Mouse (Mus musculus) CH12.LX (cell line): ENCODE measurements around the gene Myrip. TPM values are rescaled to one million over a fixed set of nuclear protein-coding genes. Genes with fewer than 3 reads are reported as not detected.

ENCODE experiments used
- DNase-seq: peaks from one replicate; pipeline ENCODE4 v3.0.0-alpha.2; 2013; ENCODE audit errors: extremely low read depth
- H3K27ac ChIP-seq: 2 replicates; pipeline ENCODE4 v1.5.1; 2012; ENCODE audit warnings: low read depth, mild to moderate bottlenecking, control low read depth, moderate library complexity; ENCODE audit not compliant: insufficient read depth
- H3K27me3 ChIP-seq: replicated peaks from 2 replicates; pipeline ENCODE3; 2012; ENCODE audit warnings: inconsistent platforms
- H3K36me3 ChIP-seq, 2 experiments: replicated peaks in 1 of 2; 2 replicates each; pipeline versions ENCODE3 to v1.6.1; 2012; ENCODE audit warnings: inconsistent platforms in 1 of 2, low read length in 1 of 2, mild to moderate bottlenecking in 1 of 2, mixed read lengths in 1 of 2, moderate library complexity in 1 of 2; ENCODE audit not compliant: control insufficient read depth in 1 of 2, insufficient read depth in 1 of 2
- H3K4me1 ChIP-seq, 2 experiments: 2 replicates each; pipeline ENCODE4 v1.6.1; 2012; ENCODE audit warnings: inconsistent platforms in 1 of 2, moderate library complexity in 1 of 2; ENCODE audit not compliant: insufficient read depth in 2 of 2, control insufficient read depth in 1 of 2
- H3K4me2 ChIP-seq: 2 replicates; pipeline ENCODE4 v1.6.1; 2012; ENCODE audit warnings: low read depth, mild to moderate bottlenecking, control low read depth; ENCODE audit not compliant: poor library complexity, insufficient read depth, severe bottlenecking
- H3K4me3 ChIP-seq, 3 experiments: fragments of 150-350 bp in 1 of 3; sonication (generic) in 1 of 3; replicated peaks in 1 of 3; 2 replicates each; pipeline versions ENCODE3 to v1.5.1; 2011 to 2012; ENCODE audit warnings: low read depth in 2 of 3, low read length in 2 of 3, mild to moderate bottlenecking in 2 of 3, moderate library complexity in 2 of 3, control low read depth in 1 of 3, improper control_type of control experiment in 1 of 3, inconsistent platforms in 1 of 3, mixed read lengths in 1 of 3; ENCODE audit not compliant: poor library complexity in 1 of 3
- H3K79me2 ChIP-seq: replicated peaks from 2 replicates; pipeline ENCODE4 v1.6.1; 2012; ENCODE audit warnings: mild to moderate bottlenecking, moderate library complexity; ENCODE audit not compliant: control insufficient read depth, poor library complexity, insufficient read depth, severe bottlenecking; ENCODE audit errors: extremely low read depth
- H3K9ac ChIP-seq: 2 replicates; pipeline ENCODE4 v1.6.1; 2012; ENCODE audit warnings: low read depth, mild to moderate bottlenecking, control low read depth, moderate library complexity; ENCODE audit not compliant: insufficient read depth
- H3K9me3 ChIP-seq: replicated peaks from 2 replicates; pipeline ENCODE3; 2012; ENCODE audit warnings: low read length, inconsistent platforms, mixed read lengths
- BHLHE40 ChIP-seq: IDR thresholded peaks from 2 replicates; pipeline ENCODE4 v1.6.1; 2011; ENCODE audit warnings: mild to moderate bottlenecking, low read depth, low read length, improper control_type of control experiment
- CTCF ChIP-seq, 2 experiments: IDR thresholded peaks in 1 of 2; conservative IDR thresholded peaks in 1 of 2; 2 replicates each; pipeline ENCODE4 v1.5.1; 2011 to 2012; ENCODE audit warnings: low read depth in 2 of 2, low read length in 2 of 2, improper control_type of control experiment in 1 of 2, inconsistent platforms in 1 of 2, mild to moderate bottlenecking in 1 of 2, moderate library complexity in 1 of 2
- E2F4 ChIP-seq: IDR thresholded peaks from 2 replicates; pipeline ENCODE4 v1.6.1; 2011; ENCODE audit warnings: low read depth, low read length, improper control_type of control experiment; ENCODE audit not compliant: insufficient replicate concordance
- ELF1 ChIP-seq: IDR thresholded peaks from 2 replicates; pipeline ENCODE4 v1.6.1; 2014; ENCODE audit warnings: low read depth, mild to moderate bottlenecking, inconsistent platforms, low read length, improper control_type of control experiment
- JUN ChIP-seq: IDR thresholded peaks from 2 replicates; pipeline ENCODE4 v1.6.1; 2011; ENCODE audit warnings: low read depth, mild to moderate bottlenecking, low read length, improper control_type of control experiment, moderate library complexity; ENCODE audit not compliant: insufficient read depth
- MAZ ChIP-seq: IDR thresholded peaks from 2 replicates; pipeline ENCODE4 v1.6.1; 2012; ENCODE audit warnings: low read depth, mild to moderate bottlenecking, inconsistent platforms, low read length, improper control_type of control experiment, moderate library complexity
- MYC ChIP-seq: IDR thresholded peaks from 2 replicates; pipeline ENCODE4 v1.6.1; 2011; ENCODE audit warnings: low read depth, mild to moderate bottlenecking, improper control_type of control experiment, low read length
- POLR2A ChIP-seq: IDR thresholded peaks from 2 replicates; pipeline ENCODE4 v1.6.1; 2011; ENCODE audit warnings: low read depth, mild to moderate bottlenecking, improper control_type of control experiment, low read length
- SMC3 ChIP-seq: IDR thresholded peaks from 2 replicates; pipeline ENCODE4 v1.6.1; 2011; ENCODE audit warnings: low read depth, low read length, improper control_type of control experiment
- dilution Hi-C: fragments of 300-500 bp; cut with MboI; formaldehyde crosslinking; loops from 2 replicates; pipeline ENCODE4 v1.14.3; 2020; ENCODE audit warnings: low sequenced_read_pairs; ENCODE audit not compliant: extremely low pct_unique_long_range_greater_than_20kb, extremely low pct_ligation_motif_present
- in situ Hi-C: fragments of 300-500 bp; cut with MboI; formaldehyde crosslinking; loops from 3 replicates; pipeline ENCODE4 v1.14.3; 2019; ENCODE audit warnings: low sequenced_read_pairs, low pct_ligation_motif_present, low pct_unique_long_range_greater_than_20kb, mixed read lengths
- polyA plus RNA-seq: library from polyadenylated mRNA; unstranded; fragments of >175 nt; gene quantifications from 2 replicates; pipeline ENCODE4 v1.2.1, GENCODE M21; 2012; ENCODE audit warnings: low read depth; ENCODE audit not compliant: insufficient read length
- total RNA-seq, 2 experiments: library from RNA; depleted of rRNA; stranded (reverse); fragments of 300-350 nt in 1 of 2; fragments of >200 nt in 1 of 2; gene quantifications; 2 replicates each; pipeline ENCODE4 v1.2.3; 2012 to 2014

Myrip gene
- total and polyA plus RNA-seq, 3 experiments = not detected

GRCm38 (mm10) chr9:120353036-120353435 is 51.7 kb downstream of the Myrip start:
- no peak for TF ChIP-seq JUN
- no peak for TF ChIP-seq POLR2A
- TF ChIP-seq MAZ = no peak
- TF ChIP-seq E2F4 = no peak
- Histone ChIP-seq H3K9ac (no peak overlapping the region), H3K4me2 (no peak overlapping the region), H3K27ac (no peak overlapping the region), H3K4me3 (no peak overlapping the region), H3K27me3 (no peaks in the 10 kb centered on the region), H3K4me1 (peaks cover 4 to 12% of the 10 kb centered on the region in 2 experiments), H3K79me2 (no peaks in the 10 kb centered on the region), H3K9me3 (peaks cover 5% of the 10 kb centered on the region), H3K36me3 (no peaks in the 10 kb centered on the region)
- in situ Hi-C loops (no loop called here), dilution Hi-C loops (no loop called here)
- no peak for DNase-seq

- in situ Hi-C loops = no loop called here
- H3K9ac ChIP-seq = no peak overlapping the region
- no peak for DNase-seq
- dilution Hi-C loops = no loop called here
- no peak overlapping the region for H3K4me3 ChIP-seq
- peaks cover 5% of the 10 kb centered on the region for H3K9me3 ChIP-seq
- peaks cover 4 to 9% of the 10 kb centered on the region in 2 experiments for H3K4me1 ChIP-seq
- TF ChIP-seq SMC3 (0 out of 2 replicates have a peak, but pooled peaks have one; percentile 11), MYC (no peak), CTCF (conservative IDR thresholded peaks at IDR 0.05 in 1 of 2, IDR thresholded peaks at IDR 0.05 in 1 of 2; ENCODE audit: low read depth in 2 of 2, low read length in 2 of 2) (peak in 1 of 2 experiments; percentile 39; a peak in 2 of 4 replicates)
- no peak overlapping the region for H3K27ac ChIP-seq
- no peaks in the 10 kb centered on the region for H3K27me3 ChIP-seq
- no peaks in the 10 kb centered on the region for H3K36me3 ChIP-seq
- no peak overlapping the region for H3K4me2 ChIP-seq
- H3K79me2 ChIP-seq = no peaks in the 10 kb centered on the region
Observed at GRCm38 (mm10) chr9:120353967-120354366, 52.7 kb downstream of the Myrip start.

- no peak overlapping the region for H3K4me2 ChIP-seq
- no peaks in the 10 kb centered on the region for H3K27me3 ChIP-seq
- no peak overlapping the region for H3K4me3 ChIP-seq
- dilution Hi-C loops (no loop called here), in situ Hi-C loops (no loop called here)
- peaks cover 5% of the 10 kb centered on the region for H3K9me3 ChIP-seq
- no peaks in the 10 kb centered on the region for H3K79me2 ChIP-seq
- DNase-seq = no peak
- no peak overlapping the region for H3K9ac ChIP-seq
- no peak overlapping the region for H3K27ac ChIP-seq
- H3K36me3 ChIP-seq = no peaks in the 10 kb centered on the region
- no peak for TF ChIP-seq BHLHE40
- TF ChIP-seq ELF1 = no peak
- H3K4me1 ChIP-seq = peaks cover 4 to 9% of the 10 kb centered on the region in 2 experiments
Observed at GRCm38 (mm10) chr9:120354550-120355345, 53.4 kb downstream of the Myrip start.
